Mouse (Mus musculus) hindbrain, embryonic 14.5 days (tissue): Measurements from ENCODE around the gene Filip1. TPM values are rescaled to one million over a fixed set of nuclear protein-coding genes. Genes with fewer than 3 reads are reported as not detected.

ENCODE experiments used
- ATAC-seq: fragments of 200-750 bp; cut with Nextera tagmentation; 2 replicates; pipeline ENCODE4 v1.8.0; 2017; ENCODE audit warnings: moderate number of reproducible peaks, mild to moderate bottlenecking, moderate TSS enrichment, moderate library complexity; ENCODE audit not compliant: low FRiP score
- DNase-seq: peaks from one replicate; pipeline ENCODE4 v3.0.0-alpha.2; 2015; ENCODE audit warnings: low spot score
- H3K27ac ChIP-seq: fragments of 300-500 bp; sonication (generic); 2 replicates; pipeline ENCODE4 v1.5.1; 2014; ENCODE audit warnings: mild to moderate bottlenecking, moderate library complexity
- H3K27me3 ChIP-seq: fragments of 300-500 bp; sonication (generic); 2 replicates; pipeline ENCODE4 v1.6.1; 2014; ENCODE audit warnings: mild to moderate bottlenecking, low read length, mixed read lengths; ENCODE audit not compliant: control insufficient read depth, insufficient read depth
- H3K36me3 ChIP-seq: fragments of 300-500 bp; sonication (generic); replicated peaks from 2 replicates; pipeline ENCODE4 v1.6.1; 2014; ENCODE audit not compliant: control insufficient read depth, insufficient read depth
- H3K4me1 ChIP-seq: fragments of 300-500 bp; sonication (generic); replicated peaks from 2 replicates; pipeline ENCODE4 v1.6.1; 2014; ENCODE audit warnings: antibody characterized with exemption, low read length, mixed read lengths; ENCODE audit not compliant: control insufficient read depth, insufficient read depth
- H3K4me2 ChIP-seq: fragments of 300-500 bp; sonication (generic); replicated peaks from 2 replicates; pipeline ENCODE4 v1.6.1; 2014; ENCODE audit warnings: mild to moderate bottlenecking, moderate library complexity
- H3K4me3 ChIP-seq: fragments of 300-500 bp; sonication (generic); replicated peaks from 2 replicates; pipeline ENCODE4 v1.5.1; 2014; ENCODE audit warnings: mild to moderate bottlenecking, low read length
- H3K9ac ChIP-seq: fragments of 300-500 bp; sonication (generic); 2 replicates; pipeline ENCODE4 v1.6.1; 2014
- H3K9me3 ChIP-seq: fragments of 300-500 bp; sonication (generic); 2 replicates; pipeline ENCODE4 v1.6.1; 2016; ENCODE audit warnings: low read length; ENCODE audit not compliant: control insufficient read depth
- WGBS: fragments of 180-500 bp; shearing (Covaris S2); extraction: QIAGEN DNeasy Blood & Tissue Kit; methylation state at CpG from one replicate; pipeline ENCODE4 v1.1.7; 2014; 5-methylcytosine and 5-hydroxymethylcytosine counted together
- polyA plus RNA-seq: library from polyadenylated mRNA; unstranded; fragments of >200 nt; fragmentation: Nextera tagmentation; extraction: Ambion mirVana; gene quantifications from 2 replicates; pipeline ENCODE4 v1.2.1, GENCODE M21; 2014

Gene Filip1
- polyA plus RNA-seq, 1 experiment from 2014 or later: 2.2 TPM

GRCm38 (mm10) chr9:79993066-79993465 lies 19.6 kb downstream of the Filip1 start:
- no peaks in the 10 kb centered on the region for H3K9me3 ChIP-seq
- 78% methylated on average over 4 of the region's 4 CpGs for WGBS
- H3K36me3 ChIP-seq: no peaks in the 10 kb centered on the region
- H3K9ac ChIP-seq: no peak overlapping the region
- DNase-seq (no peak), ATAC-seq (no peak)
- no peak overlapping the region for H3K27ac ChIP-seq
- no peaks in the 10 kb centered on the region for H3K27me3 ChIP-seq
- no peak overlapping the region for H3K4me3 ChIP-seq
- no peak overlapping the region for H3K4me2 ChIP-seq
- no peaks in the 10 kb centered on the region for H3K4me1 ChIP-seq

GRCm38 (mm10) chr9:79990456-79991017 lies 22.1 kb downstream of the Filip1 start:
- Histone ChIP-seq H3K4me3 (no peak overlapping the region), H3K27ac (no peak overlapping the region), H3K27me3 (no peaks in the 10 kb centered on the region), H3K4me1 (no peaks in the 10 kb centered on the region), H3K36me3 (no peaks in the 10 kb centered on the region), H3K9ac (no peak overlapping the region), H3K9me3 (no peaks in the 10 kb centered on the region), H3K4me2 (no peak overlapping the region)
- WGBS: 75% methylated on average over 16 of the region's 16 CpGs
- DNase-seq (no peak), ATAC-seq (no peak)

GRCm38 (mm10) chr9:79989703-79990102 lies 22.9 kb downstream of the Filip1 start:
- Histone ChIP-seq H3K4me2 (no peak overlapping the region), H3K36me3 (no peaks in the 10 kb centered on the region), H3K4me1 (no peaks in the 10 kb centered on the region), H3K27me3 (no peaks in the 10 kb centered on the region), H3K9me3 (no peaks in the 10 kb centered on the region), H3K27ac (no peak overlapping the region), H3K4me3 (no peak overlapping the region), H3K9ac (no peak overlapping the region)
- 88% methylated on average over 1 of the region's 1 CpGs for WGBS
- ATAC-seq: no peak
- DNase-seq: no peak

- no peaks in the 10 kb centered on the region for H3K9me3 ChIP-seq
- no peak overlapping the region for H3K4me3 ChIP-seq
- H3K9ac ChIP-seq: no peak overlapping the region
- WGBS: 97% methylated on average over 1 of the region's 1 CpGs
- no peaks in the 10 kb centered on the region for H3K4me1 ChIP-seq
- no peak overlapping the region for H3K4me2 ChIP-seq
- DNase-seq (no peak), ATAC-seq (no peak)
- no peak overlapping the region for H3K27ac ChIP-seq
- H3K27me3 ChIP-seq: no peaks in the 10 kb centered on the region
- no peaks in the 10 kb centered on the region for H3K36me3 ChIP-seq
Measured at GRCm38 (mm10) chr9:79989061-79989460, 23.6 kb downstream of the Filip1 start.

GRCm38 (mm10) chr9:79983244-79983643 lies 29.4 kb downstream of the Filip1 start:
- no peak for ATAC-seq
- no peak overlapping the region for H3K4me3 ChIP-seq
- no peaks in the 10 kb centered on the region for H3K36me3 ChIP-seq
- no peak overlapping the region for H3K4me2 ChIP-seq
- H3K27me3 ChIP-seq: no peaks in the 10 kb centered on the region
- H3K9me3 ChIP-seq: no peaks in the 10 kb centered on the region
- no peak for DNase-seq
- 92% methylated on average over 10 of the region's 10 CpGs for WGBS
- no peaks in the 10 kb centered on the region for H3K4me1 ChIP-seq
- H3K9ac ChIP-seq: no peak overlapping the region
- H3K27ac ChIP-seq: no peak overlapping the region

GRCm38 (mm10) chr9:79979274-79979673 lies 33.4 kb downstream of the Filip1 start:
- DNase-seq (no peak), ATAC-seq (no peak)
- Histone ChIP-seq H3K27ac (no peak overlapping the region), H3K4me1 (no peaks in the 10 kb centered on the region), H3K9me3 (no peaks in the 10 kb centered on the region), H3K27me3 (no peaks in the 10 kb centered on the region), H3K4me2 (no peak overlapping the region), H3K4me3 (no peak overlapping the region), H3K9ac (no peak overlapping the region), H3K36me3 (no peaks in the 10 kb centered on the region)
- 95% methylated on average over 2 of the region's 2 CpGs for WGBS

GRCm38 (mm10) chr9:79978228-79979024 lies 34.2 kb downstream of the Filip1 start:
- Histone ChIP-seq H3K4me3 (no peak overlapping the region), H3K36me3 (no peaks in the 10 kb centered on the region), H3K4me2 (peak overlapping the region; percentile 47; the same call in 1 of the 2 replicates), H3K9me3 (no peaks in the 10 kb centered on the region), H3K27ac (no peak overlapping the region), H3K27me3 (no peaks in the 10 kb centered on the region), H3K9ac (peak overlapping the region; percentile 34; the same call in 1 of the 2 replicates), H3K4me1 (no peaks in the 10 kb centered on the region)
- DNase-seq (no peak), ATAC-seq (no peak)
- 89% methylated on average over 12 of the region's 12 CpGs for WGBS

- H3K27ac ChIP-seq: peak overlapping the region; percentile 49; the same call in 1 of the 2 replicates
- DNase-seq: no peak
- H3K4me1 ChIP-seq: no peaks in the 10 kb centered on the region
- H3K4me2 ChIP-seq: peak overlapping the region; percentile 47
- H3K4me3 ChIP-seq: no peak overlapping the region; the same call in 1 of the 2 replicates
- 24% methylated on average over 13 of the region's 13 CpGs for WGBS
- ATAC-seq: no peak
- H3K9ac ChIP-seq: peak overlapping the region; percentile 34; the same call in 1 of the 2 replicates
- no peaks in the 10 kb centered on the region for H3K36me3 ChIP-seq
- no peaks in the 10 kb centered on the region for H3K9me3 ChIP-seq
- no peaks in the 10 kb centered on the region for H3K27me3 ChIP-seq
Measured at GRCm38 (mm10) chr9:79977549-79977971, 35.1 kb downstream of the Filip1 start.

GRCm38 (mm10) chr9:79976789-79977188 lies 35.9 kb downstream of the Filip1 start:
- Histone ChIP-seq H3K4me2 (0 out of 2 replicates have a peak overlapping the region, but pooled peaks have one; percentile 47), H3K36me3 (no peaks in the 10 kb centered on the region), H3K4me1 (no peaks in the 10 kb centered on the region), H3K27ac (no peak overlapping the region), H3K9ac (no peak overlapping the region), H3K9me3 (no peaks in the 10 kb centered on the region), H3K4me3 (no peak overlapping the region), H3K27me3 (no peaks in the 10 kb centered on the region)
- WGBS: 78% methylated on average over 8 of the region's 8 CpGs
- DNase-seq (no peak), ATAC-seq (no peak)
